Mouse (Mus musculus): ENCODE data around the gene Zfp593. TPM values are rescaled to one million over a fixed set of nuclear protein-coding genes. Genes with fewer than 3 reads are reported as not detected.

Zfp593 gene
- total and polyA plus RNA-seq, 2 experiments from 2014 or later = 4.2 to 5.4 TPM

- H3K4me1 ChIP-seq (ENCODE audit: control insufficient read depth, insufficient read depth) = no peaks in the 10 kb centered on the region
- H3K27ac ChIP-seq (ENCODE audit: low read depth) = no peak overlapping the region
- no peak overlapping the region for H3K9ac ChIP-seq (replicated peaks; ENCODE audit: low read depth, low read length)
- ATAC-seq (ENCODE audit: insufficient read depth, low read depth) = no peak
- no peak for DNase-seq (ENCODE audit: low spot score)
- H3K4me3 ChIP-seq (ENCODE audit: low read depth, low read length) = no peak overlapping the region
- no peak overlapping the region for H3K4me2 ChIP-seq (ENCODE audit: low read depth, low read length)
- TF ChIP-seq CTCF (IDR thresholded peaks at IDR 0.05; ENCODE audit: low read depth) = no peak
- TF ChIP-seq EP300 (IDR thresholded peaks at IDR 0.05; ENCODE audit: low read depth) = no peak
- 77% methylated on average over 17 of the region's 17 CpGs for WGBS
- no peaks in the 10 kb centered on the region for H3K9me3 ChIP-seq (replicated peaks; ENCODE audit: control insufficient read depth, low read length)
- H3K36me3 ChIP-seq (replicated peaks; ENCODE audit: control insufficient read depth, insufficient read depth, low read length) = no peaks in the 10 kb centered on the region
- H3K27me3 ChIP-seq (ENCODE audit: control insufficient read depth, insufficient read depth, low read length) = no peaks in the 10 kb centered on the region
These were observed 42.0 kb downstream of the Zfp593 start for GRCm38 (mm10) chr4:134203340-134203896.

DNA sequence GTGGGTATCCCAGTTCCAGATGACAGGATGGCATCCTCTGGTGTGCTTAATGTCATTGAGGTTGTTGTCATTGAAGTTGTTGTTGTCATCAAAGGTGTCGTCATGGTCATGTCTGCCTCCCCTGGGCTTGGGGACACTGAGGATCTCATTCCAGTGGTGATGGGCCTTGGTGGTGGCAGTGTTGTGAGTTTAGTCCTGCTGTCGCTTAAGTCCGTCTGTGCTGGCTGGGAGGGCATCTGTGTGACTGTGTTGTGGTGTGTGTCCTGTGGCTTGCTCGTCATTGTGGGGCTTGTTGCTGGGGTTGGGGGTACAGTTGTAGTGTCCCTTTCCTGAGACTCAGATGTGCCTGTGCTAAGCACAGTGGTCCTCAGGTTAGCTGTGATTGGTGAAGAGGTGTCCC lies 42.5 kb downstream of the Zfp593 start, which contains the start of gene Gm7534:
Gm7534 (minus strand) TSS at position 101 of the 400 bp plus-strand sequence.
- no peak for TF ChIP-seq CTCF (IDR thresholded peaks at IDR 0.05; ENCODE audit: low read depth)
- no peak for TF ChIP-seq EP300 (IDR thresholded peaks at IDR 0.05; ENCODE audit: low read depth)
- ATAC-seq (ENCODE audit: insufficient read depth, low read depth) = no peak
- Histone ChIP-seq H3K36me3 (replicated peaks; ENCODE audit: control insufficient read depth, insufficient read depth, low read length) (no peaks in the 10 kb centered on the region), H3K9me3 (replicated peaks; ENCODE audit: control insufficient read depth, low read length) (no peaks in the 10 kb centered on the region), H3K27me3 (ENCODE audit: control insufficient read depth, insufficient read depth, low read length) (no peaks in the 10 kb centered on the region), H3K27ac (ENCODE audit: low read depth) (no peak within 1 kb of the TSS), H3K4me1 (ENCODE audit: control insufficient read depth, insufficient read depth) (no peaks in the 10 kb centered on the region), H3K4me2 (ENCODE audit: low read depth, low read length) (no peak within 1 kb of the TSS), H3K9ac (replicated peaks; ENCODE audit: low read depth, low read length) (no peak within 1 kb of the TSS), H3K4me3 (ENCODE audit: low read depth, low read length) (no peak within 1 kb of the TSS)
- no peak for DNase-seq (ENCODE audit: low spot score)
- 79% methylated on average over 4 of the region's 4 CpGs for WGBS

DNA sequence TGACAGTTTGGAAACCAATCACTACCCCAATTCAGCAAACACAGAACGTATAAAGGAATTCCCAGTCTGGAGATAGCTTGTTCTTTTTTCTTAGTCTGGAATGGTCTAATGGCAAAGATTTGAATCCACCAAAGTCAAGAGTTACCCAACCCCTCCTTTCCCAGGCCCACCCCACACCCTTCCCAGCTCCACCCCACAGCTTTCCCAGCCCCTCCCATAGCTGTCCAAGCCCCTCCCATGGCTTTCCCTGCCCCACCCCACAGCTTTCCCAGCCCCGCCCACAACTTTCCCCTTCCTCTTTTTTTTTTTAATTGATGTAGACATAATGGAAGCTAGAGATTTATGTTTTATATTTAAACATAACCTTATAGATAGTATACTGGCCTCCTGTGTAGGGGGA lies 46.0 kb downstream of the Zfp593 start:
- DNase-seq (ENCODE audit: low spot score) (no peak), ATAC-seq (ENCODE audit: insufficient read depth, low read depth) (no peak)
- H3K27ac ChIP-seq (ENCODE audit: low read depth) = no peak overlapping the region
- H3K27me3 ChIP-seq (ENCODE audit: control insufficient read depth, insufficient read depth, low read length) = no peaks in the 10 kb centered on the region
- H3K4me2 ChIP-seq (ENCODE audit: low read depth, low read length) = no peak overlapping the region
- no peak overlapping the region for H3K4me3 ChIP-seq (ENCODE audit: low read depth, low read length)
- no peak overlapping the region for H3K9ac ChIP-seq (replicated peaks; ENCODE audit: low read depth, low read length)
- no peaks in the 10 kb centered on the region for H3K9me3 ChIP-seq (replicated peaks; ENCODE audit: control insufficient read depth, low read length)
- TF ChIP-seq EP300 (IDR thresholded peaks at IDR 0.05; ENCODE audit: low read depth) (no peak), CTCF (IDR thresholded peaks at IDR 0.05; ENCODE audit: low read depth) (no peak)
- WGBS = 85% methylated on average over 2 of the region's 2 CpGs
- no peaks in the 10 kb centered on the region for H3K4me1 ChIP-seq (ENCODE audit: control insufficient read depth, insufficient read depth)
- no peaks in the 10 kb centered on the region for H3K36me3 ChIP-seq (replicated peaks; ENCODE audit: control insufficient read depth, insufficient read depth, low read length)

Other genes with a start within 250 kb of the Zfp593 start
- 38.4 and 39.8 TPM in 2 replicates for gene Dhdds, start 244.7 kb downstream of the Zfp593 start, total RNA-seq (2014; rRNA removed; ENCODE audit: low replicate concordance)
- gene Dhdds, start 244.7 kb downstream of the Zfp593 start, polyA plus RNA-seq (2015; fragmentation: Nextera tagmentation; extraction: Ambion mirVana) = 25.8 and 28.5 TPM in 2 replicates
- not detected in 2 replicates for gene Lin28a, start 226.8 kb downstream of the Zfp593 start, total RNA-seq (2014; rRNA removed; ENCODE audit: low replicate concordance)
- gene Lin28a, start 226.8 kb downstream of the Zfp593 start, polyA plus RNA-seq (2015; fragmentation: Nextera tagmentation; extraction: Ambion mirVana) = 0.10 TPM in 1 of 2 replicates, not detected in the other
- gene Zfp683, start 191.8 kb downstream of the Zfp593 start, total RNA-seq (2014; rRNA removed; ENCODE audit: low replicate concordance) = not detected in 2 replicates
- not detected in 2 replicates for gene Zfp683, start 191.8 kb downstream of the Zfp593 start, polyA plus RNA-seq (2015; fragmentation: Nextera tagmentation; extraction: Ambion mirVana)
- gene Crybg2, start 184.8 kb downstream of the Zfp593 start, total RNA-seq (2014; rRNA removed; ENCODE audit: low replicate concordance) = 0.08 and 6.6 TPM in 2 replicates
- gene Crybg2, start 184.8 kb downstream of the Zfp593 start, polyA plus RNA-seq (2015; fragmentation: Nextera tagmentation; extraction: Ambion mirVana) = 0.11 TPM in 1 of 2 replicates, not detected in the other
- 10.5 TPM in 1 of 2 replicates, not detected in the other for gene Cd52, start 150.5 kb downstream of the Zfp593 start, total RNA-seq (2014; rRNA removed; ENCODE audit: low replicate concordance)
- 9.3 and 10.5 TPM in 2 replicates for gene Cd52, start 150.5 kb downstream of the Zfp593 start, polyA plus RNA-seq (2015; fragmentation: Nextera tagmentation; extraction: Ambion mirVana)
- gene Ubxn11, start 143.0 kb downstream of the Zfp593 start, total RNA-seq (2014; rRNA removed; ENCODE audit: low replicate concordance) = not detected in 2 replicates
- gene Ubxn11, start 143.0 kb downstream of the Zfp593 start, polyA plus RNA-seq (2015; fragmentation: Nextera tagmentation; extraction: Ambion mirVana) = 0.97 and 1.2 TPM in 2 replicates
- gene Sh3bgrl3, start 116.8 kb downstream of the Zfp593 start, total RNA-seq (2014; rRNA removed; ENCODE audit: low replicate concordance) = 49.7 and 67.6 TPM in 2 replicates
- 140 and 150 TPM in 2 replicates for gene Sh3bgrl3, start 116.8 kb downstream of the Zfp593 start, polyA plus RNA-seq (2015; fragmentation: Nextera tagmentation; extraction: Ambion mirVana)
- 24.2 and 30.6 TPM in 2 replicates for gene Cep85, start 58.5 kb downstream of the Zfp593 start, total RNA-seq (2014; rRNA removed; ENCODE audit: low replicate concordance)
- gene Cep85, start 58.5 kb downstream of the Zfp593 start, polyA plus RNA-seq (2015; fragmentation: Nextera tagmentation; extraction: Ambion mirVana) = 27.4 and 29.7 TPM in 2 replicates
- gene Gm7534, start 42.6 kb downstream of the Zfp593 start, total RNA-seq (2014; rRNA removed; ENCODE audit: low replicate concordance) = not detected in 2 replicates
- not detected in 2 replicates for gene Gm7534, start 42.6 kb downstream of the Zfp593 start, polyA plus RNA-seq (2015; fragmentation: Nextera tagmentation; extraction: Ambion mirVana)
- gene Catsper4, start 18.2 kb downstream of the Zfp593 start, total RNA-seq (2014; rRNA removed; ENCODE audit: low replicate concordance) = not detected in 2 replicates
- not detected in 2 replicates for gene Catsper4, start 18.2 kb downstream of the Zfp593 start, polyA plus RNA-seq (2015; fragmentation: Nextera tagmentation; extraction: Ambion mirVana)
- 0.69 and 5.1 TPM in 2 replicates for gene Cnksr1, start 7.2 kb downstream of the Zfp593 start, total RNA-seq (2014; rRNA removed; ENCODE audit: low replicate concordance)
- gene Cnksr1, start 7.2 kb downstream of the Zfp593 start, polyA plus RNA-seq (2015; fragmentation: Nextera tagmentation; extraction: Ambion mirVana) = 0.66 and 0.77 TPM in 2 replicates
- gene E130218I03Rik, start 1.9 kb downstream of the Zfp593 start, total RNA-seq (2014; rRNA removed; ENCODE audit: low replicate concordance) = not detected in 2 replicates
- gene E130218I03Rik, start 1.9 kb downstream of the Zfp593 start, polyA plus RNA-seq (2015; fragmentation: Nextera tagmentation; extraction: Ambion mirVana) = 0.16 and 0.20 TPM in 2 replicates
- gene Gm30191, start 1.3 kb upstream of the Zfp593 start, total RNA-seq (2014; rRNA removed; ENCODE audit: low replicate concordance) = not detected in 2 replicates
- gene Gm30191, start 1.3 kb upstream of the Zfp593 start, polyA plus RNA-seq (2015; fragmentation: Nextera tagmentation; extraction: Ambion mirVana) = not detected in 2 replicates
- 18.4 and 26.1 TPM in 2 replicates for gene Grrp1, start 8.5 kb upstream of the Zfp593 start, total RNA-seq (2014; rRNA removed; ENCODE audit: low replicate concordance)
- gene Grrp1, start 8.5 kb upstream of the Zfp593 start, polyA plus RNA-seq (2015; fragmentation: Nextera tagmentation; extraction: Ambion mirVana) = 6.0 and 6.5 TPM in 2 replicates
- 6.6 and 31.0 TPM in 2 replicates for gene Pdik1l, start 42.3 kb upstream of the Zfp593 start, total RNA-seq (2014; rRNA removed; ENCODE audit: low replicate concordance)
- gene Pdik1l, start 42.3 kb upstream of the Zfp593 start, polyA plus RNA-seq (2015; fragmentation: Nextera tagmentation; extraction: Ambion mirVana) = 7.7 and 9.4 TPM in 2 replicates
- 168 and 170 TPM in 2 replicates for gene Trim63, start 69.5 kb upstream of the Zfp593 start, total RNA-seq (2014; rRNA removed; ENCODE audit: low replicate concordance)
- gene Trim63, start 69.5 kb upstream of the Zfp593 start, polyA plus RNA-seq (2015; fragmentation: Nextera tagmentation; extraction: Ambion mirVana) = 248 and 281 TPM in 2 replicates
- gene Slc30a2, start 97.6 kb upstream of the Zfp593 start, total RNA-seq (2014; rRNA removed; ENCODE audit: low replicate concordance) = 0.38 TPM in 1 of 2 replicates, not detected in the other
- gene Slc30a2, start 97.6 kb upstream of the Zfp593 start, polyA plus RNA-seq (2015; fragmentation: Nextera tagmentation; extraction: Ambion mirVana) = 0.16 and 0.33 TPM in 2 replicates
- 3.1 and 11.5 TPM in 2 replicates for gene Extl1, start 138.3 kb upstream of the Zfp593 start, total RNA-seq (2014; rRNA removed; ENCODE audit: low replicate concordance)
- gene Extl1, start 138.3 kb upstream of the Zfp593 start, polyA plus RNA-seq (2015; fragmentation: Nextera tagmentation; extraction: Ambion mirVana) = 2.9 and 3.4 TPM in 2 replicates
- gene Pafah2, start 150.7 kb upstream of the Zfp593 start, total RNA-seq (2014; rRNA removed; ENCODE audit: low replicate concordance) = 16.3 and 17.2 TPM in 2 replicates
- gene Pafah2, start 150.7 kb upstream of the Zfp593 start, polyA plus RNA-seq (2015; fragmentation: Nextera tagmentation; extraction: Ambion mirVana) = 7.2 and 7.8 TPM in 2 replicates
- 149 and 227 TPM in 2 replicates for gene Stmn1, start 222.7 kb upstream of the Zfp593 start, total RNA-seq (2014; rRNA removed; ENCODE audit: low replicate concordance)
- gene Stmn1, start 222.7 kb upstream of the Zfp593 start, polyA plus RNA-seq (2015; fragmentation: Nextera tagmentation; extraction: Ambion mirVana) = 372 and 387 TPM in 2 replicates

Data from heart, postnatal 0 days (tissue).